Mouse (Mus musculus) embryonic facial prominence, embryonic 11.5 days (tissue): Measurements from ENCODE around the gene Pank1. TPM values are rescaled to one million over a fixed set of nuclear protein-coding genes. Genes with fewer than 3 reads are reported as not detected.

ENCODE experiments used
- ATAC-seq: fragments of 200-750 bp; cut with Nextera tagmentation; replicated peaks from 2 replicates; pipeline ENCODE4 v1.8.0; 2017; ENCODE audit warnings: low read depth; ENCODE audit not compliant: insufficient number of reproducible peaks, low FRiP score, low TSS enrichment
- DNase-seq: peaks from one replicate; pipeline ENCODE4 v3.0.0-alpha.2; 2015; ENCODE audit warnings: low spot score
- H3K27ac ChIP-seq: fragments of 300-500 bp; sonication (generic); replicated peaks from 2 replicates; pipeline ENCODE4 v1.5.1; 2014; ENCODE audit warnings: mild to moderate bottlenecking, low read depth, low read length, control low read depth
- H3K27me3 ChIP-seq: fragments of 300-500 bp; sonication (generic); 2 replicates; pipeline ENCODE4 v1.6.1; 2014; ENCODE audit warnings: mild to moderate bottlenecking, low read length, moderate library complexity, mixed read lengths; ENCODE audit not compliant: control insufficient read depth, insufficient read depth
- H3K36me3 ChIP-seq: fragments of 300-500 bp; sonication (generic); replicated peaks from 2 replicates; pipeline ENCODE4 v1.6.1; 2014; ENCODE audit warnings: low read depth, mild to moderate bottlenecking, low read length, moderate library complexity, mixed read lengths; ENCODE audit not compliant: control insufficient read depth, insufficient read depth
- H3K4me1 ChIP-seq: fragments of 300-500 bp; sonication (generic); 2 replicates; pipeline ENCODE4 v1.6.1; 2014; ENCODE audit warnings: low read length, mixed read lengths; ENCODE audit not compliant: control insufficient read depth, insufficient read depth
- H3K4me2 ChIP-seq: fragments of 300-500 bp; sonication (generic); 2 replicates; pipeline ENCODE4 v1.6.1; 2014; ENCODE audit warnings: low read depth, mild to moderate bottlenecking, control low read depth, low read length, moderate library complexity
- H3K4me3 ChIP-seq: fragments of 300-500 bp; sonication (generic); 2 replicates; pipeline ENCODE4 v1.5.1; 2014; ENCODE audit warnings: low read depth, low read length, control low read depth
- H3K9ac ChIP-seq: fragments of 300-500 bp; sonication (generic); replicated peaks from 2 replicates; pipeline ENCODE4 v1.6.1; 2014; ENCODE audit warnings: mild to moderate bottlenecking, control low read depth, low read length
- H3K9me3 ChIP-seq: fragments of 300-500 bp; sonication (generic); replicated peaks from 2 replicates; pipeline ENCODE4 v1.6.1; 2016; ENCODE audit warnings: mild to moderate bottlenecking, low read length, inconsistent platforms, mixed read lengths; ENCODE audit not compliant: control insufficient read depth
- WGBS: fragments of 180-500 bp; shearing (Covaris S2); extraction: QIAGEN DNeasy Blood & Tissue Kit; methylation state at CpG from one replicate; pipeline ENCODE4 v1.1.7; 2014; 5-methylcytosine and 5-hydroxymethylcytosine counted together
- microRNA counts: library from miRNA; unstranded; fragments of <30 nt; microRNA quantifications from one replicate; lab custom pipeline; 2016
- microRNA-seq: library from miRNA; unstranded; fragments of <30 nt; microRNA quantifications from one replicate; pipeline ENCODE4, GENCODE M21; 2016; ENCODE audit warnings: borderline number of aligned reads
- polyA plus RNA-seq: library from polyadenylated mRNA; unstranded; fragments of >200 nt; fragmentation: Nextera tagmentation; extraction: Ambion mirVana; gene quantifications from 2 replicates; pipeline ENCODE4 v1.2.1, GENCODE M21; 2014

Gene Pank1
- polyA plus RNA-seq, 1 experiment from 2014 or later = 10.9 TPM

GRCm38 (mm10) chr19:34782491-34782890, 96.8 kb downstream of the Pank1 start:
- DNase-seq = no peak

GRCm38 (mm10) chr19:34778993-34779392, 100.3 kb downstream of the Pank1 start:
- H3K36me3 ChIP-seq = no peaks in the 10 kb centered on the region
- ATAC-seq (no peak), DNase-seq (no peak)
- 94% methylated on average over 1 of the region's 1 CpGs for WGBS
- no peak overlapping the region for H3K27ac ChIP-seq
- no peaks in the 10 kb centered on the region for H3K4me1 ChIP-seq
- no peak overlapping the region for H3K9ac ChIP-seq
- H3K27me3 ChIP-seq = no peaks in the 10 kb centered on the region
- H3K9me3 ChIP-seq = no peaks in the 10 kb centered on the region
- H3K4me2 ChIP-seq = no peak overlapping the region
- no peak overlapping the region for H3K4me3 ChIP-seq

More at GRCm38 (mm10) chr19:34782491-34782890, 96.8 kb downstream of the Pank1 start:
- no peak overlapping the region for H3K4me3 ChIP-seq
- 88% methylated on average over 2 of the region's 2 CpGs for WGBS
- H3K36me3 ChIP-seq = no peaks in the 10 kb centered on the region
- H3K4me1 ChIP-seq = no peaks in the 10 kb centered on the region
- H3K27ac ChIP-seq = no peak overlapping the region
- no peak for ATAC-seq
- no peaks in the 10 kb centered on the region for H3K9me3 ChIP-seq
- H3K4me2 ChIP-seq = no peak overlapping the region
- no peak overlapping the region for H3K9ac ChIP-seq
- H3K27me3 ChIP-seq = no peaks in the 10 kb centered on the region

GRCm38 (mm10) chr19:34778098-34778497, 101.2 kb downstream of the Pank1 start:
- Histone ChIP-seq H3K36me3 (no peaks in the 10 kb centered on the region), H3K4me2 (no peak overlapping the region), H3K27ac (no peak overlapping the region), H3K4me1 (no peaks in the 10 kb centered on the region), H3K4me3 (no peak overlapping the region), H3K9ac (no peak overlapping the region), H3K9me3 (no peaks in the 10 kb centered on the region), H3K27me3 (no peaks in the 10 kb centered on the region)
- DNase-seq (no peak), ATAC-seq (no peak)

GRCm38 (mm10) chr19:34772775-34773174, 106.5 kb downstream of the Pank1 start:
- Histone ChIP-seq H3K9ac (no peak overlapping the region), H3K4me1 (no peaks in the 10 kb centered on the region), H3K9me3 (no peaks in the 10 kb centered on the region), H3K4me3 (no peak overlapping the region), H3K27me3 (no peaks in the 10 kb centered on the region), H3K36me3 (no peaks in the 10 kb centered on the region), H3K4me2 (no peak overlapping the region), H3K27ac (no peak overlapping the region)
- DNase-seq (peak; percentile 76), ATAC-seq (no peak)
- 29% methylated on average over 6 of the region's 6 CpGs for WGBS

DNA sequence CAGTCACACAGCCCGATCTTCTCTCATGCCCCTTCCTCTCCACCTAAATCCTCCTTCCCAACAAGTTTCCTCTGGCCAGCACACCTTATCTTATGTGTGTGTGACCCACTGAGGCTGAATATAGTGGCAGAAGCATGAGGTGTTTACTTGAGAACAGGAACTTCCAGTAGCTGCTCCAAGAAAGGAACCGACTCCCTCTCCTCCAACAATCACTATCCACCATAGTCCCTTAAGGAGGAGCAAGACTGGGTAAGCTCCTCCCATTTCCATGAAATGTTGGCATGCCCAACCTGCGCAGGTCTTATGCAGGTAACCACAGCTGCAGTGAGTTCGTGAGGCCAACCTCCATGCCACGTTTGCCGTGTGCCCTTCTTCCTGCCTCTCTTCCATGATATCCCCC, 108.5 kb downstream of the Pank1 start:
- no peak overlapping the region for H3K9ac ChIP-seq
- H3K4me1 ChIP-seq = no peaks in the 10 kb centered on the region
- no peaks in the 10 kb centered on the region for H3K9me3 ChIP-seq
- WGBS = 90% methylated on average over 6 of the region's 6 CpGs
- H3K27me3 ChIP-seq = no peaks in the 10 kb centered on the region
- ATAC-seq = no peak
- H3K4me2 ChIP-seq = no peak overlapping the region
- no peaks in the 10 kb centered on the region for H3K36me3 ChIP-seq
- H3K4me3 ChIP-seq = no peak overlapping the region
- no peak for DNase-seq
- no peak overlapping the region for H3K27ac ChIP-seq

DNA sequence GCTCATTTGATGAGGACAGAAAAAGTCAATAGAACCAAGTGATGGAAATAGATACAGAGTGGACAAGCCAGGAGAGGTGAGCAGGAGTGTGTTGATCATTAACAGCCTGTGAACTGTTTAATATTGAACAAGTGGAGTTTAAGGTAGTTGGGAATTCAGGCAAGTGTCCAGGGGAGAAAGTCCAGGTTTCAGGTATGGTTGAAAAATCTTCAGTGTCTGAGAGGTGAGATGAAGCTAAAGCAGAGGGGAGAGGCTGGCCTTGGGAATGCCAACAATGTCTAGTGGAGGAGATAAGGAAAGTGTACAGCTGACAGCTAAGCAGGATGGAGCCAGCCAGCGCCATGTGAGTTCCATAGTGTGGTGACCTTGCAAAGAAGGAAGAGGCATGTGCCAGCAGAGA, 120.5 kb downstream of the Pank1 start:
- no peak overlapping the region for H3K4me3 ChIP-seq
- WGBS = 85% methylated on average over 1 of the region's 1 CpGs
- no peak for DNase-seq

More for the DNA sequence above, 120.5 kb downstream of the Pank1 start:
- no peaks in the 10 kb centered on the region for H3K27me3 ChIP-seq
- ATAC-seq = no peak
- no peak overlapping the region for H3K27ac ChIP-seq
- H3K36me3 ChIP-seq = no peaks in the 10 kb centered on the region
- H3K9me3 ChIP-seq = no peaks in the 10 kb centered on the region
- H3K4me1 ChIP-seq = no peaks in the 10 kb centered on the region
- H3K4me2 ChIP-seq = no peak overlapping the region
- H3K9ac ChIP-seq = no peak overlapping the region

MicroRNAs within 50 kb of the gene (microRNA counts, 519-probe panel; counts per million panel counts)
- microRNA mmu-miR-107 (lab: Ali Mortazavi, UCI) = 4,367 counts per million, percentile 71 among the panel's probes with 10 or more counts

Small RNAs within 50 kb of the gene (microRNA-seq; reads per million reads assigned to microRNA genes)
- 2,085 reads per million, percentile 78 among the genes with 10 or more reads in this experiment for gene Mir107

Other genes starting within 250 kb of the Pank1 start
- gene Ifit1bl2, start 238.7 kb downstream of the Pank1 start, polyA plus RNA-seq = 0.08 and 0.20 TPM in 2 replicates
- gene Ifit1, start 238.6 kb downstream of the Pank1 start, polyA plus RNA-seq = 0.29 and 0.40 TPM in 2 replicates
- gene Slc16a12, start 132.2 kb downstream of the Pank1 start, polyA plus RNA-seq = 1.1 and 1.4 TPM in 2 replicates
- gene Kif20b, start 42.9 kb upstream of the Pank1 start, polyA plus RNA-seq = 75.3 and 75.8 TPM in 2 replicates